Mouse (Mus musculus): ENCODE measurements around the gene Pard3. TPM values are rescaled to one million over a fixed set of nuclear protein-coding genes. Genes with fewer than 3 reads are reported as not detected.
A peak's percentile ranks its signal among the peaks of the same experiment; 100 is the strongest.

The Pard3 gene
- polyA plus RNA-seq, 3 experiments from 2014 or later: not detected

- no peak for ATAC-seq
These were observed 232.2 kb downstream of the Pard3 start for GRCm38 (mm10) chr8:127295848-127296247.

DNA sequence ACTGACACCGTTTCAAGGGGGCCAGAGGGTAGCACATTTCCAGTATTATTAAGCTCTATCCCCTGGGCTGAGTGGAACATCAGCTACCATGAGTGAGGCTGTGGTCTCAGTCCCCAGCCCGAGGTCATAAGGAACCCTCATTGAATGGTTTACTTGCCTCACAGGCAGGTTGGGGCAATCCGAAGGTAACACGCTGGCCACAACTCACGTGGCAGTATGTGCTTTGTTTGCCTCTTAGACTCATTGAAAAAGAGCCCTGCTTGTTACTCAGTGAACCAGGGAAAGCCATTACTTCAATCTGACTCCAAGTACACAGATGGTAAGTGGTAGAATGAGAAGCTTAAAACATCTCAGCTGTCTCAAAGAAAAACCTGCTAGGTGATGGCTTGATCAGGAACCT is 236.8 kb downstream of the Pard3 start:
- no peak for ATAC-seq

DNA sequence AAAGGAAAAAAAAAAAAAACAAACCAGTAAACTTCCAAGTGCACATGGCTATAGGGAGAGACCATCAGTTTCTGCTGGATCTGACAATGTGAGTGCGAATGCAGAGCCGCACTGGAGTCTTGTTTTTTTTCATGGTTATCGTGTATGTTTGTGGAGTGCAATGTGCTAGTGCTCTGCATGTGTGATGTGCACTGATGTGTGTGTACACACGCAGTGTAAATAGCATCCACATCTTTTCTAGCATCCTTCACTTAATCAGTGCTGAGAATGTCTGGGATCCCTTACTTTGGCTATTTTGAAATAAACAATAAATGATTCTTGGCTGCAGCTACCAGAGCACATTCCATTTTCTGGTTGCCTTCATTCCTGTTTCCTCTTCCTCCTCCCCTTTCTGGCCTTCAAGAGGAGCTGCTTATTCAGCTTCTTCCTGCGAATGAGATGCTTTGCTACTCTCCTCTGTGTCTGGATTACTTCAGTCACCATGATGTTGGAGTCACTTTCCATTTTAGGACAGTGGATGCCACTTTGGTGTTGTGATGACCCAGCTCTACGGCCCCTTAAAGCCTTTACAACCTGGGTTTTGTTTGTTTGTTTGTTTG is 239.3 kb downstream of the Pard3 start:
- ATAC-seq: no peak

DNA sequence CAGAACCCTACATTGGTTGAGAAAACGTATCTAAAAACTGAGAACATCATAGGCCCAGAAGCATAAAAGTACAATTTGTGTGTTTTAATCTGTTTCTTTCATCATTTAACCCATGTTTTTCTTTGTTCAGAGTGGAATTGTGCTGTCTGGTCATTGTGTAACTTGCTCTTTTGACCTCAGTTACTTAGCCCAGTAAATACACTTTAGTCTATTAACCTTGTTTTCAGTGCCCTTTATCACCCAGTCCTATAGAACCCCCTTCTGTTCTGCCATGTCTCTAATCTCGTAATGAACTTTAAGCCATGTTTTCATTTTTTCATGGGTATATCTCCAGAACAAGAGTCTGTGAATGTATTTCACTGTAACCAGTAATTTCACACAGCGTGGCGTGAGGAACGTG is 243.3 kb downstream of the Pard3 start:
- ATAC-seq: no peak

DNA sequence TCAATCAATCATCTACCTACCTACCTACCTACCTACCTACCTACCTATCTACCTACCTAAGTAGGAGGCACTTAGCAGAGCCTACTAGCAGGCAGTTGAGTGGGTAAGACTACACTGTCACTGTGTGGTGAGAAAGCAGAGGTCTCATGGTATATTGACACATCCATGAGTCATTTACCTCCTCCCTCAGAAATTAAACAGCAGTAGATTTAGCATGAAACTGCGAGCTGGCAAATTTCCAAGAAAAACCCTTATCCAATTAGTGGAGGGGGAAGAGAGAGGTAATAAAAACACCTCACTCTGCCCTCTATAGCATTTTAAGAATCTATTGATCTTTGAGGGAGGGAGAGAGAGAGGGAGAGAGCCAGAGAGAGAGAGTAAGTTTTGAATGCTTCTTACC is 245.7 kb downstream of the Pard3 start:
- no peak for ATAC-seq

DNA sequence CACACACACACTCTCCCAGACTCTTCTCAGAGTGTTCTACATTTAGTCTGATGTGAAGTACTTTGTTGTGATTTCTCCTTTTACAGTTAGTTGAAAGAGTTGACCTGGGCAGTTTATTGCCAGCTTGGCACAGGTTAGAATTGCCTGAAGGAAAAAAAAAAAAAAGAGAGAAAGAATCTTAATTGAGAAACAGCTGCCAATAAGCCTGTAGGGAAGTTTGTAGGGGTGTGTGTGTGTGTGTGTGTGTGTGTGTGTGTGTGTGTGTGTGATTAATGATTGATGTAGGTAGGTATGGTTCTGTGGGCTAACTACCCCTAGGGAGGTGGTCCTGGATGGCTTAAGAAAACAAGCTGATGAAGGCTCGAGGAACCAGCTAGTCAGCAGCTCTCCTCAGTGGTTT is 252.1 kb downstream of the Pard3 start:
- no peak for ATAC-seq

DNA sequence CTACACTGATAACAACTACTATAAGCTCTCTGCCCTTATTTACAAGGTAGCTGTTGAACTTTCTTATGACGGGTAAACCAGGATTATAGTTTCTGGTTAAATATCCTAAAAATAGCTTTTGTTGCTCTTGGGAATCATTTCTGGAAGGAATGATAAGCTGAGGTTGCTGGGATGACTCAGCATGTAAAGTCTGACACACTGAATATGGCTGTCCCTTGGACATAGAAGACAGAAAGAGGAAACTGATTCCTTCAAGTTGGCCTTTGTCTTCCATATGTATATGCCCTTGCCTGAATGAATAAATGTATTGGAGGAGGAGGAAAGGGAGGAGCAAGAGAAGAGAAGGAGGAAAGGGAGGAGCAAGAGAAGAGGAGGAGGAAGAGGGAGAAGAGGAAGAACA is 254.2 kb downstream of the Pard3 start:
- no peak for ATAC-seq

GRCm38 (mm10) chr8:127318377-127319159 is 254.9 kb downstream of the Pard3 start:
- no peak for ATAC-seq

DNA sequence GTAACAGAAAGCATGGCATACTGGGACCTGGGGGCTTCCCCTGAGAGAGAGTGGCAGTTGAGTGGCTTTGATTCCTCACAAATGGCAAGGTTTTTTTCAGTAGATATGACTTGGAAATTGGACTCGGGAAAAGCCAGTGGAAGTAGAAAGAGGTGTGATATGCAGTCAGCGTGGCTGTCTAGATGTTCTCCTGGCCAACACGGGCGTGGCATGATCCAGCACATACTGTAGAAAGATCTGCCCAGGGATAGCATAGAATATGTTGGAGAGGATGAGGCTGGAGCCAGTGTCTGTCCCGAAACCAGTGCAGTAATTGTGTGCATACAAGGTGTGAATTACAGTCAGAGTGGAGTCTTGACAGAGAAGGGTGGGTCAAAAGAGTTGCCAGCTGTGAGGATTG is 257.2 kb downstream of the Pard3 start:
- ATAC-seq: no peak

DNA sequence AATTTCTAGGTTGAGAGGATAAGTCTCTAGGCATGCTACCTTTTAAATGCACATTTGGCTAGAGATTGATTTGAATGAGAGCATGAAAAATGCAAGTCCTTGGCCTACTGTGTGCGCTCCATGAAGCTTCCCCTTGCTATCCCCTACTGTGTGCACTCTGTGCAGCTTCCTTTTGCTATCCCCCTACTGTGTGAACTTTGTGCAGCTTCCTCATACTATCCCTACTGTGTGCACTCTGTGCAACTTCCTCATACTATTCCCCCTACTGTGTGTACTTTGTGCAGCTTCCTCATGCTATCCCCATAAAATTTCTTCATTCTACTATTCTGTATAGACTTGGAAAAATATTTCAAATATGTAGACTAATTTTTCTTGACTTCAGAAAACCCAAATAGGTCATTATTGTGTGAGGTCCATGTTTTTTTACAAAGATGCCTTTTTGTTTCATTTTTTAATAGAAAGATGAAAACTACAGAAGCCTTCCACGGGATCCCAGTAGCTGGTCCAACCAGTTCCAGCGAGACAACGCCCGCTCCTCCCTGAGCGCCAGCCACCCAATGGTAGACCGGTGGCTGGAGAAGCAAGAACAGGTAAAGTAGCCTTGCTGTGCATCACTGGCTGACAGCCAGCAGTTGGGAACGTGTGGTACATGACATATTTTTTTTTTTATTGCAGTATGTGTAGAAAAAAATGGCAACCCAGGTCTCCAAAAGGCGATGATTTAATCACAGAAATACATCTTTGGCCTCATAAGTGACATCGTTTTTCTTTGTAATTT is 260.1 kb downstream of the Pard3 start:
- no peak for ATAC-seq

GRCm38 (mm10) chr8:127324836-127325570 is 261.3 kb downstream of the Pard3 start:
- peak; percentile 52 for ATAC-seq

- no peak for ATAC-seq
These were observed 262.1 kb downstream of the Pard3 start for GRCm38 (mm10) chr8:127325749-127326148.

GRCm38 (mm10) chr8:127330258-127331187 is 266.8 kb downstream of the Pard3 start:
- ATAC-seq: no peak

GRCm38 (mm10) chr8:127331751-127332150 is 268.1 kb downstream of the Pard3 start:
- no peak for ATAC-seq

GRCm38 (mm10) chr8:127335216-127335615 is 271.5 kb downstream of the Pard3 start:
- no peak for ATAC-seq

DNA sequence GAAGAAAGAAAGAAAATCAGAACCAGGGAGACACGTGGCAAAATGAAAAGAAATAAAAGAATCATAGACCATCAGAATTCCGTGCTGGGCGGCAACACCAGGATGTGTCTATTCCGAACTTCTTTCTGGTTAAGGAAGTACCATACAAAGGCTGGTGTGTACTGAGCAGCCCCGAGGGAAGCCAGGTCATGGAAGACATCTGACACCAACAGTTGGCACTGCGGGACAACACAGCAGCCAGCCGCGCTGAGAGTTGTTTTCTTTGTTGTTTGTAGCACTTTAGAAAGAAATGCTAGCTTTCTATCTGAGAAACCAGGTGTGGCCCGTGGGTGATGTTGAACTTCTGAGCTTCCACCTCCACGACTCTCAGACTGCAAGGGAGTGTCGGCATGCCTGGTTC is 274.5 kb downstream of the Pard3 start:
- no peak for ATAC-seq

GRCm38 (mm10) chr8:127341046-127341445 is 277.4 kb downstream of the Pard3 start:
- ATAC-seq: no peak

DNA sequence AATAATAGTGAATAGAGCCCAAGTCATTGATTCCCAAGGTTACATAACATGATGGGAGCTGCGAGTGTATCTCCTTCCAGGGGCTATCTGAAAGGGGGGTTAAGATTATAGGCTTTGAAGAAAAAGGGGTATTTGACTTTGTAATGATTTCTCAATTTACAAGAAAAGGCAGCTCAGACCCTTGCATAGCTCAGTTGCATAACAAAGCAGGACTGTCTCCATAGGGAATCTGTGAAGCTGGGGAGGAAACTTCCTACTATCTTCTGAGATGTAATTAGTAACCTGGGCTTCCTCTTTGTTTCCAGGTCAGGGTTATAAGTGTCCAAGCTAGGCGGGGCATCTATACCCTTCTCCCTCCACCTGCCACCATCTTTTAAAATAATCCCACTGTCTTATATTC is 279.4 kb downstream of the Pard3 start:
- no peak for ATAC-seq

DNA sequence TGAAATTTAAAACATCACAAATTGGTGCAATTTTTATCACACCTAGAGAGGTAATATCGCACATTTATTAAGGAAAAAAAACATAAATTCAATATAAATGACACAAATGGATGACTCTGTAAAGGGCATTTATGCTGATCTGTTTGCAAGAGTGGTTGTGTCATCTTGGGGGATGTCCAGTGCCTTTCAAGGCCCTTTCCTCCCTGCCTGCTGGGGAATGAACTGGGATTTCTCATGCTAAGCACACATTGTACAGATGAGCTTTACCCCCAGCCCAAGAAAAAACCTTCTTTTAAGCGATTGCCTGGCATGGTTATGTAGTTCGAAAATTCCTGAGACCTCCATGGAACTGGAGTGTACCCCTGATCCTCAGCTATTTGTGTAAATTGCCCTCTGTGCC is 280.7 kb downstream of the Pard3 start:
- ATAC-seq: no peak

- no peak for ATAC-seq
These were observed 282.3 kb downstream of the Pard3 start for GRCm38 (mm10) chr8:127345912-127346423.

DNA sequence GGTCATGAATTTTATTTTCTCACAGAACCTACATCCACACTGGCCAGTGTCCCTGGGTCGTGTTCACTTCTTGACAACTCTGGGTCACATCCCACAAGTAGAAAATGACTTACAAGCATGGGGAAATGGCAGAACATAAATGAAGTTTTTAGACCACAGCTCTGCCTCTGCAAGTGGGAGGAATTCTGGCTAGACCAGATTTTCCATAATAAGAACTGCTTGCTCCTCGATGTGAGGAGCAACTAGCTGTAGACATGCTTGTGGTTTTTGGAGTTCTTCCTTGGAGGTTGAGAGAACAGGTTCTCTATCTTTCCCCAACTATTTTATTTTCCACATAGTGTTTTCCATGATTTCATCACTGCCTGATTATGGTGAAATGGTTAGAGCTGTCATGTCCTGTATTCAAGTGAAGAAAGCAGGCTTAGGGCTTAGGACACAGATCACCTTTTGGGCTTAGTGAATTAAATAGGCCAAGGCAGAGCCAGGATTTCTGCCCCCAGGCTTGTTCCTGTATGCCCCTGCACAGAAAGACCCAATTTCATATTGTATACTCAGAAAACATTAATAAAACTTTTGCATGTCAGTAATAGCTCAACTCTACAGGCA is 284.3 kb downstream of the Pard3 start:
- ATAC-seq: no peak
